Mouse (Mus musculus): ENCODE measurements around the gene Rbm20.

GRCm38 (mm10) chr19:53647301-53647700, 29.8 kb upstream of the Rbm20 start:
- TF ChIP-seq POLR2A (IDR thresholded peaks at IDR 0.05; ENCODE audit: control insufficient read depth in 1 of 2, insufficient read depth in 1 of 2, low read depth in 1 of 2, low read length in 2 of 2, poor library complexity in 1 of 2) (no peak), CTCF (IDR thresholded peaks at IDR 0.05 in 2 of 3, conservative IDR thresholded peaks at IDR 0.05 in 1 of 3; ENCODE audit: control insufficient read depth in 1 of 3, insufficient read depth in 1 of 3, low read depth in 2 of 3, low read length in 3 of 3, poor library complexity in 1 of 3, severe bottlenecking in 1 of 3) (no peak), NELFE (IDR thresholded peaks at IDR 0.05; ENCODE audit: low read depth, low read length) (no peak), HCFC1 (IDR thresholded peaks at IDR 0.05; ENCODE audit: low read depth, low read length) (no peak)

All from MEL (cell line).